Mouse (Mus musculus) embryonic facial prominence, embryonic 15.5 days (tissue): ENCODE measurements around the gene Hspa2. TPM values are rescaled to one million over a fixed set of nuclear protein-coding genes. Genes with fewer than 3 reads are reported as not detected.
A peak's percentile ranks its signal among the peaks of the same experiment; 100 is the strongest.

Experiments used
- ATAC-seq: fragments of 200-750 bp; cut with Nextera tagmentation; 2 replicates; pipeline ENCODE4 v1.8.0; 2017; ENCODE audit warnings: low read depth, moderate TSS enrichment; ENCODE audit not compliant: insufficient number of reproducible peaks, low FRiP score, low TSS enrichment
- H3K27ac ChIP-seq: fragments of 300-500 bp; sonication (generic); replicated peaks from 2 replicates; pipeline ENCODE4 v1.5.1; 2015; ENCODE audit warnings: mild to moderate bottlenecking, inconsistent platforms
- H3K27me3 ChIP-seq: fragments of 300-500 bp; sonication (generic); 2 replicates; pipeline ENCODE4 v1.6.1; 2015; ENCODE audit warnings: inconsistent platforms
- H3K36me3 ChIP-seq: fragments of 300-500 bp; sonication (generic); 2 replicates; pipeline ENCODE4 v1.6.1; 2015; ENCODE audit warnings: mild to moderate bottlenecking, inconsistent platforms
- H3K4me1 ChIP-seq: fragments of 300-500 bp; sonication (generic); 2 replicates; pipeline ENCODE4 v1.6.1; 2015; ENCODE audit warnings: inconsistent platforms
- H3K4me2 ChIP-seq: fragments of 300-500 bp; sonication (generic); replicated peaks from 2 replicates; pipeline ENCODE4 v1.6.1; 2015; ENCODE audit warnings: mild to moderate bottlenecking, inconsistent platforms
- H3K4me3 ChIP-seq: fragments of 300-500 bp; sonication (generic); replicated peaks from 2 replicates; pipeline ENCODE4 v1.5.1; 2015; ENCODE audit warnings: mild to moderate bottlenecking, inconsistent platforms
- H3K9ac ChIP-seq: fragments of 300-500 bp; sonication (generic); 2 replicates; pipeline ENCODE4 v1.6.1; 2015; ENCODE audit warnings: inconsistent platforms
- H3K9me3 ChIP-seq: fragments of 300-500 bp; sonication (generic); replicated peaks from 2 replicates; pipeline ENCODE4 v1.6.1; 2016; ENCODE audit warnings: inconsistent platforms
- WGBS: fragments of 180-500 bp; shearing (Covaris S2); methylation state at CpG from one replicate; pipeline ENCODE4 v1.1.7; 2015; 5-methylcytosine and 5-hydroxymethylcytosine counted together
- polyA plus RNA-seq: library from polyadenylated mRNA; unstranded; fragments of >200 nt; fragmentation: Nextera tagmentation; extraction: Ambion mirVana; gene quantifications from 2 replicates; pipeline ENCODE4 v1.2.1, GENCODE M21; 2015

Hspa2 gene
- polyA plus RNA-seq, 1 experiment from 2014 or later = 18.4 TPM

DNA sequence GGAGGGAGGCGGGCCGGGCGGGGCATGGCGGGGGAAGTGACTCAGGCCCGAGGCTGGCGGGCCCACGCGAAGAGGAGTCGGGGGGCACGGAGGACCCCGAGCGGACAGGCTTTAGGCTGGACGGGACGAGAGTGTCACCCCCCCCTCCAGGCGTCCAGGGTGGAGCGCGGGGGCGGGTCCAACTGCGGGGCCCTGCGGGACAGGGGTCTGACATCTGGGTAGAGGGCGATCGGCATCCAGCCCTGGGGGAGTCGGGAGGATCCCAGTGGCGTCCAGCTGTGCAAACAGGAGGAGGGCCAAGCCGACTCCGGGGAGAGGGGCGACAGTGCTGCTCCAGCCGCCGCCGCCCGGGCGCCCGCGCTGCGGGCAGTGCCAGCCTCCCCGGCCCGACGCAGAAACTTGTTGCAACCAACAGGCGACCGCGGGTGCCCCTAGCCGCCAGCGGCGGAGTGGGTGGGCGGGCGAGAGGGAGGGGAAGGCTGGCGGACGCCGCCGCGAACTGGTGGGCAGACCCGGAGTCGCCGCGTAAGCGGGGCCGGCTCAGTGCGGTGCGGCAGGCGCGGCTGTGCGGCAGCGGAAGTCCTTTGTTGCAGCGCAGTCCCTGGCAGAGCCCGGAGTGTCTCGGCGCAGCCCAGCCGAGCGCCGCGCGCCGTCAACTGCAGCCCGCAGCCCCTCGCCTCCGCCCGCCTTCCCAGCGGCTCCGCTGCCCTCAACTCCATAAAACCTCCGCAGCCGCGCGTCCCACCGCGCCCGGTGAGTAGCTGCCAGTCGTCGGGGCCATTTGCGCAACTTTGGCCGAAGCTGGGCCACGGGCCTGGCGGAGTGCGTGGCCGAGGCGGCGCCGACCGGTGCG is 33.8 kb upstream of the Hspa2 start, which contains the start of gene Zbtb1:
TSS of gene Zbtb1 (plus strand) at position 289 of the 853 bp plus-strand sequence.
- peaks cover 45% of the 10 kb centered on the region for H3K4me1 ChIP-seq
- H3K4me3 ChIP-seq = peak within 1 kb of the TSS; percentile 93

DNA sequence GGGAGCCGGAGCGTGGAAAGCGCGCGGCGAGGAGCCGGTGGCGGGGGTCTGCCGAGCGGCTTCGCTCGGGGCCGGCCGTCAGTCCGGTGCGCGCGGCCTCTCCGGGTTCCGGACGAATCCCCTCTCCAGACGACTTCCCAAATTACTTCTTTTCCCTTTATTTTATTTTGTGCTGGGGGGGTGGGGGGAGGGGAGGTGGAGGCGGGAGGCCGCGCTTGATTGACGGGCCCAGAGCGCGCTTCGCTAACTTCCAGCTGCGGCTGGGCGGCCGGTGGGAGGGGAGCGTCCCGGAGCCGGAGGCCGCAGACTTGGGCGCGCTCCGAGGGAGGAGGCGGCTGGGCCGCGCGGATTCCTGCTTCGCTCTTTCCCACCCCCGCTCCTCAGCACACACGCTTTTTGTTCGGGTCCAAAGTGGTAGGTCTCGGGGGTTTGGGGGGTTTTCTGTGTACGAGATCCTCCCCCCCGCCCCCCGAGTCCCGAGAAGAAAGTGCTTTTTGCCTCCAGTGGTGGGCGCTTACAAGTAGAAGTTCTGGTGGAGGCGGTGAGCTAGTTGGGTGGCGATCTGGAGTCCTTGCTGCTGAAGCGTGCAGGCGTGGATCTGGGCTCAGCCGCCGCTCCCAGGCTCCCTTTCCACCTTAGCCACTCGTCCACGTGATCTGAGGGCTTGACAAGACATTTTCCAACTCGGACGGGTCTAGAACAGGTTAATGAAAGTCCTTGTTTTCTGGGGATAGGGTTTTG is 33.0 kb upstream of the Hspa2 start:
- no peaks in the 10 kb centered on the region for H3K27me3 ChIP-seq
- peak overlapping the region; percentile 93 for H3K4me3 ChIP-seq
- H3K4me1 ChIP-seq = peaks cover 45% of the 10 kb centered on the region
- H3K27ac ChIP-seq = peak overlapping the region; percentile 100
- H3K9ac ChIP-seq = peak overlapping the region; percentile 98
- H3K4me2 ChIP-seq = peak overlapping the region; percentile 76
- no peaks in the 10 kb centered on the region for H3K36me3 ChIP-seq
- ATAC-seq = peak; percentile 69
- under 1% methylated on average over 63 of the region's 63 CpGs for WGBS
- no peaks in the 10 kb centered on the region for H3K9me3 ChIP-seq

More for the DNA sequence above, 33.8 kb upstream of the Hspa2 start, which contains the start of gene Zbtb1:
- Histone ChIP-seq H3K9me3 (no peaks in the 10 kb centered on the region), H3K27ac (peak within 1 kb of the TSS; percentile 100), H3K36me3 (no peaks in the 10 kb centered on the region), H3K27me3 (no peaks in the 10 kb centered on the region), H3K9ac (peak within 1 kb of the TSS; percentile 98), H3K4me2 (peak within 1 kb of the TSS; percentile 76)
- under 1% methylated on average over 89 of the region's 99 CpGs for WGBS
- ATAC-seq = peak; percentile 74

DNA sequence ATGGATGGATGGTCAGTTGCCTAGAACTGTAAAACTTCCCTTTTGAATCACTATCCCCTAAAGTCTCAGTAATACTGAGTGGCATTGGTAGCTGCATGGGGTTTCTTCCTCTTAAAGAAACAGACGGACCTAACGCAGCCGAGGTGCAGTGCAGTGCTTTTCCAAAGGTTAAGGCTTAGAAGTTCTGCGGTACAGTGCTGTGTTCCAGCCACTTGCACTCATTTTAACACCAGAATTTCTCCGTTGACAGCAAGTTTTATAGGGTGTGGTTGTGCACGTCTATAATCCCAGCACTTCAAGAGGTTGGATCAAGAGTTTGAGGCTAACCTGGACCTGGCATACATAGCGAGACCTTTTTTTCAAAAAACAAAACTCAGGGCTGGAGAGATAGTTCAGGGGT is 31.9 kb upstream of the Hspa2 start:
- H3K27ac ChIP-seq = no peak overlapping the region

DNA sequence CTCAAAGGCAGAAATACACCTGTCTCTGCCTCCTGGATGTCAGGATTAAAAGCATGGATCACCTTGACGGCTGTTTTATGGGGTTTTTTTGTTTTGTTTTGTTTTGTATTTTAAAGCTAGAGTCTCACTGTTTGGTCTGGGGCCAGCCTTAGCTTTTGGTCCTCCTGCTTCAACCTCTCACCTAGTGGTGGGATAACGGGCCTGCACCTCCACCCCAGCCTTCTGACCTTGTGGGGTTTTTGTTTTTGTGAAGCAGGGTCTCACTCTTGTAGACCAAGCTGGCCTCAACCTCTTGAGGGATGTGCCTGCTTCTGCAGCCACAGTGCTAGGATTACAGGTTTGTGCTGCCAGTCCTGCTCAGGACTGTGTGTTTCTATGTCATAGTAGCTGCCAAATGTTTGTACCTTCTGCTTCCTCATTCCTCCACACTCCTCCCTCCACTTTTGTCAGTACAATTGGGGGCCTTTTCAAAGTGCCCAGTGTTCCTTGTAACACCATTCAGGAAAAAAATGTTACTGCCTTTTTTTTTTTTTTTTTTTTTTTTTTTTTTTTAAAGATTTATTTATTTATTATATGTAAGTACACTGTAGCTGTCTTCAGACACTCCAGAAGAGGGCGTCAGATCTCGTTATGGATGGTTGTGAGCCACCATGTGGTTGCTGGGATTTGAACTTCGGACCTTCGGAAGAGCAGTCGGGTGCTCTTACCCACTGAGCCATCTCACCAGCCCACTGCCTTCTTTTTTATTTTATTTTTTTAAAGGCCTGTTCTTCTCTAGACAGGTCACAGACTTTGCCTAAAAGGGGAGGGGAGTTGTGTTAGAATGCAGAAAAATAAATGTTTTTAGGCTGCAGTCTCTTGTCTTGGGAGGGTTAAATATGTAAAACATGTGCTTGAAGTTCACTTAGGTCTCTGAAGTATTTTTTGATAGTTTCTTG is 30.8 kb upstream of the Hspa2 start:
- Histone ChIP-seq H3K36me3 (no peaks in the 10 kb centered on the region), H3K4me2 (no peak overlapping the region), H3K27ac (no peak overlapping the region), H3K4me3 (no peak overlapping the region), H3K9ac (no peak overlapping the region), H3K4me1 (peaks cover 39% of the 10 kb centered on the region), H3K9me3 (no peaks in the 10 kb centered on the region), H3K27me3 (no peaks in the 10 kb centered on the region)
- WGBS = 65% methylated on average over 7 of the region's 7 CpGs
- no peak for ATAC-seq

More for the DNA sequence above, 31.9 kb upstream of the Hspa2 start:
- peak overlapping the region; percentile 93 for H3K4me3 ChIP-seq
- no peak overlapping the region for H3K9ac ChIP-seq
- WGBS = 34% methylated on average over 7 of the region's 7 CpGs
- no peak for ATAC-seq
- peak overlapping the region; percentile 76 for H3K4me2 ChIP-seq
- H3K27me3 ChIP-seq = no peaks in the 10 kb centered on the region
- H3K36me3 ChIP-seq = no peaks in the 10 kb centered on the region
- H3K4me1 ChIP-seq = peaks cover 42% of the 10 kb centered on the region
- H3K9me3 ChIP-seq = no peaks in the 10 kb centered on the region

DNA sequence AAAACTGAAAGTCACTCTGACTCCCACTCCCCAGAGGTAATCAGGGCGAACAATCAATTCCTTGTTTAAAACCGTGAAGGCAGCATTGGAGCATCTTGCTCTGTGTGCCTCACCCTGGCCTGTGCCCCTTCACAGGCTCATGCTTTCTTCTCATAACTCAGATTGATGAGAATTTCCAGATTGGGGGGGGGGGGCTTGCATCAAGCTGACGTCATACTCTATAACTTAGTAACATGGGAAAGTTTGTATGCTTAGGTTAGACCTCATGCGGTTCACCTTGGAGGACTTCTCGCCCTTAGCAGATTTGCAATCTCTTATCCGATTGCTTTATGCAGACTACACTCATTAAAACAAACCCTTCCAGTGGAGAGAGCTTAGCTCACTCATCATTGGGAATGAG is 30.0 kb upstream of the Hspa2 start:
- no peak for ATAC-seq
- no peak overlapping the region for H3K4me2 ChIP-seq

DNA sequence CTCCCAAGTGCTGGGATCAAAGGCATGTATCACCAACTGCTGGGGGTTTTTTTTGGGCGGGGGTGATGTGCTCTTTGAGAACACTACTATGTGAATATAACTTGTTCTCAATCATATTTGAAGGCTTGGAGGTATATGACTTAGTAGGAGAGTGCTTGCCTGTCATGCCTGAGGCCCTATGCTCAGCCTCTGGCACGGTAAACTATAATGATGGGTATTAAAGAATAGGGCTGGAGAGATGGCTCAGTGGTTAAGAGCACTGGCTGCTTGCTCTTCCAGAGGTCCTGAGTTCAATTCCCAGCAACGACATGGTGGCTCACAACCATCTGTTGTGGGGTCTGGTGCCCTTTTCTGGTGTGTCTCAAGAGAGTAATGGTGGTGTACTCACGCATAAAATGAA is 29.1 kb upstream of the Hspa2 start:
- Histone ChIP-seq H3K4me1 (peaks cover 31% of the 10 kb centered on the region), H3K36me3 (no peaks in the 10 kb centered on the region), H3K27me3 (no peaks in the 10 kb centered on the region), H3K4me3 (no peak overlapping the region), H3K4me2 (no peak overlapping the region), H3K27ac (no peak overlapping the region), H3K9me3 (no peaks in the 10 kb centered on the region), H3K9ac (no peak overlapping the region)
- no peak for ATAC-seq
- 66% methylated on average over 4 of the region's 4 CpGs for WGBS

More for the DNA sequence above, 30.0 kb upstream of the Hspa2 start:
- Histone ChIP-seq H3K36me3 (no peaks in the 10 kb centered on the region), H3K27me3 (no peaks in the 10 kb centered on the region), H3K27ac (no peak overlapping the region), H3K9ac (no peak overlapping the region), H3K4me3 (no peak overlapping the region), H3K9me3 (no peaks in the 10 kb centered on the region), H3K4me1 (peaks cover 31% of the 10 kb centered on the region)
- 61% methylated on average over 6 of the region's 6 CpGs for WGBS

DNA sequence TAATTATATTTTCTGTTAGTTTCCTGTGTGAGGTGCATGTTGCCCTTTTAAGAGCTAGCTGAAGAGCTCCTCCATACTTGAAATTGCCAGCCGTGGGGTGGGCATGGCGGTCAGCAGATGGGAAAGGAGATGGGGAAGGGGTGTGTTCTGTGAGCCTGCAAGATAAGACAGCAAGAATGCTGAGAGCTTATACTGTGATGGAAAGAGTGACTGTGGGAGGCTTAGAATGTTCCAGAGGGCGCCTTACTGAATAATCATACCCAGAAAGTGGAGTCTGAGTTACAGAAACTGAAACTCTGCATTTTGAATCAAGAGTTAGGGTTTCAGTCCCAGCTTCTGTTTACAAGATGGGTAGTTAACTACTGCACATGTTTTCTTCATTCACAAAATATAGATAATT is 28.5 kb upstream of the Hspa2 start:
- no peaks in the 10 kb centered on the region for H3K27me3 ChIP-seq
- no peak overlapping the region for H3K27ac ChIP-seq
- no peak overlapping the region for H3K4me2 ChIP-seq
- ATAC-seq = no peak
- H3K4me1 ChIP-seq = peaks cover 31% of the 10 kb centered on the region
- no peaks in the 10 kb centered on the region for H3K9me3 ChIP-seq
- H3K9ac ChIP-seq = no peak overlapping the region
- no peaks in the 10 kb centered on the region for H3K36me3 ChIP-seq
- no peak overlapping the region for H3K4me3 ChIP-seq
- WGBS = 82% methylated on average over 3 of the region's 3 CpGs

DNA sequence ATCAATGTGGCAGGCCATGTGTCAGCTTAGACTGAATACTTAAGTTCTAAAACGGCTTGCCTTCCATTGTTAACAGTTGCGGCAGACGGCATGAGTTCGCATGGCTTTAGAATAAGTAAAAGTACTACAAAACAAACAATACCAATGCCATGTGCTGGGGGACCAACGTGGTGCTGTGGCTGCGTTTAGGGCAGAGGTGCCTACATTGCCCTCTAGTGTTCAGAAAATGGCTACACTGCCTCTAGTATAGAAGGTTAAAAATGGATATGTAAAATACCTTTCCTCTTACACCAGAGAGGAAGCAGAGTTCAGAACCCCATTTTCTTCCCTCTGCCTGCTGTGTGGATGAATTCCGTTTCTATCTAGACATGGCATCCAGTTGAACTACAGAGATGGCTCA is 27.3 kb upstream of the Hspa2 start:
- WGBS = 47% methylated on average over 7 of the region's 7 CpGs
- H3K27me3 ChIP-seq = no peaks in the 10 kb centered on the region
- no peaks in the 10 kb centered on the region for H3K9me3 ChIP-seq
- ATAC-seq = no peak
- H3K27ac ChIP-seq = no peak overlapping the region
- H3K36me3 ChIP-seq = no peaks in the 10 kb centered on the region
- H3K4me3 ChIP-seq = no peak overlapping the region
- H3K4me1 ChIP-seq = peaks cover 26% of the 10 kb centered on the region
- no peak overlapping the region for H3K4me2 ChIP-seq
- no peak overlapping the region for H3K9ac ChIP-seq

DNA sequence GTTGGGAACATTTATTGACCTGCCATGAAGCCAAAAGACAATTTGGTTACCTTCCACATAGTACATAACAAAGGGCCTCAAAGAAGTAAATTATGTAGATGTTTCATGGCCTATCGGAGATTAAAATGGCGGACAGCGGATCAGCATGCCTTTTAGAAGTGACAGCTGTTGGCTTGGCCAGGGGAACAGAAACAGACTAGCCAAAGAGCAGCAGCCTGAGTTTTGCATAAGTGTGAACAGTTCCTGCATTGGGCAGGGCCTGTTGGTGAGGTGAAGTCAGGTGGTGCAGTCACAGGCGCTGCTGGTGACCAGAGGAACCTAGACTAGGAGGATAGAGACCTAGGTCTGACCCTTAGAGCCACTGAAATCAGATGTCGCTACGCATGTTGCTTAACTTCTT is 26.9 kb upstream of the Hspa2 start:
- H3K27ac ChIP-seq = no peak overlapping the region
- no peak overlapping the region for H3K4me2 ChIP-seq
- ATAC-seq = no peak
- 92% methylated on average over 6 of the region's 6 CpGs for WGBS
- no peaks in the 10 kb centered on the region for H3K9me3 ChIP-seq
- no peak overlapping the region for H3K4me3 ChIP-seq
- H3K4me1 ChIP-seq = peaks cover 22% of the 10 kb centered on the region
- no peaks in the 10 kb centered on the region for H3K27me3 ChIP-seq
- H3K36me3 ChIP-seq = no peaks in the 10 kb centered on the region
- no peak overlapping the region for H3K9ac ChIP-seq

DNA sequence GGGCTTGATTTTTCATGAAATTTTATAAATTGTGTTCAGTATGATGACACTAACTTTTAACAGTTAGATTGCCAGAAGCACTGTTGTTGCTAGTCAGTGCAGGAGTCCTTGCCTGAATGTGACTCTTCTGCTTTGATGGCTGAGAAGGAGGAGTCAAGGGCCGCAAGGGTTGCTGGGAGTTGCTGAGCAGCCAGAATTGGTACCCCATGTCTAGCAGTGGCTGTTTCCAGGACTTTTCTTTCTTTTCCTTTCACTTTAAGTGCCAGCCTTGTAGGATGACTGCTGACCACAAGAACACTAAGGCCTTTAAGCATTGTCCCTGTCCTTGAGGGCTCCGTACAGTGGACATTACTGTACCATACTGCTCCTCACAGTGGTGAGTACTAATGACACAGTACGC is 26.2 kb upstream of the Hspa2 start:
- Histone ChIP-seq H3K36me3 (no peaks in the 10 kb centered on the region), H3K4me1 (peaks cover 15% of the 10 kb centered on the region), H3K9me3 (no peaks in the 10 kb centered on the region), H3K4me2 (no peak overlapping the region), H3K27me3 (no peaks in the 10 kb centered on the region), H3K9ac (no peak overlapping the region), H3K27ac (no peak overlapping the region), H3K4me3 (no peak overlapping the region)
- WGBS = 87% methylated on average over 3 of the region's 3 CpGs
- ATAC-seq = no peak

DNA sequence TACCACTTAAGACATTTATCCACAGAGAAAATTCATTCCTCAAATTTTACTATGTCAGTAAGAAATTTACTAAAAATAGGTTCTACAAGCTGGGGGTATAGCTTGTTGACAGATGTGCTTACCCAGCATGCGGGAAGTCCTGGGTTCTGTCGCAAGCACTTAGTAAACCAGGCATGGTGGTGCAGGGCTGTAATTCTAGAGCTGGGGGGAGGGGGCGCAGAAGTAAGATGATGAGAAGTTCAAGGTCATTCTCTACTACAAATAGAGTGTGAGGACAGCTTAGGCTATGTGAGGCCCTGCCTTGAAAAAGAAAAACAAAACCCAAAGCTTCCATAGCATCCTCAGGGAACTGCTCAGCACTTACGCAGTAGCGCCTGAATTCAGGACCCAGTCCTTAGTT is 25.4 kb upstream of the Hspa2 start:
- no peak for ATAC-seq
- Histone ChIP-seq H3K36me3 (no peaks in the 10 kb centered on the region), H3K9me3 (no peaks in the 10 kb centered on the region), H3K4me1 (peaks cover 11% of the 10 kb centered on the region; the same call in 1 of the 2 replicates), H3K9ac (no peak overlapping the region), H3K4me3 (no peak overlapping the region), H3K4me2 (no peak overlapping the region), H3K27ac (no peak overlapping the region), H3K27me3 (no peaks in the 10 kb centered on the region)
- whole genome bisulfite sequencing = 70% methylated on average over 5 of the region's 5 CpGs
